Mouse (Mus musculus) MN1 (cell line): ENCODE measurements around the gene Slc2a4.
"Not testable (repeated sequence)": the region's sequence is repeated elsewhere in the genome, so short reads cannot be mapped to it uniquely, and the experiment has no call there.

Experiments used
- DNase-seq: peaks from one replicate; pipeline ENCODE4 v3.0.0-alpha.2; 2016; ENCODE audit warnings: low spot score

The Slc2a4 gene

GRCm38 (mm10) chr11:69970775-69971174, 22.8 kb upstream of the Slc2a4 start:
- DNase-seq, result no peak

GRCm38 (mm10) chr11:69970222-69970621, 22.2 kb upstream of the Slc2a4 start:
- DNase-seq, result no peak

GRCm38 (mm10) chr11:69968793-69969192, 20.8 kb upstream of the Slc2a4 start:
- no peak for DNase-seq

- no peak for DNase-seq
Measured at GRCm38 (mm10) chr11:69966860-69967517, 19.0 kb upstream of the Slc2a4 start.

- DNase-seq, result no peak
Measured at GRCm38 (mm10) chr11:69966006-69966859, 18.2 kb upstream of the Slc2a4 start.

GRCm38 (mm10) chr11:69965271-69966005, 17.4 kb upstream of the Slc2a4 start:
- no peak for DNase-seq

- no peak for DNase-seq
Measured at GRCm38 (mm10) chr11:69964650-69965270, 16.8 kb upstream of the Slc2a4 start, which contains the start of gene Cldn7. Gene Cldn7, plus strand, starts transcription at chr11:69964779.

GRCm38 (mm10) chr11:69961841-69962240, 13.9 kb upstream of the Slc2a4 start:
- no peak for DNase-seq

GRCm38 (mm10) chr11:69960616-69961015, 12.6 kb upstream of the Slc2a4 start:
- DNase-seq, result no peak

GRCm38 (mm10) chr11:69956218-69956617, 8.2 kb upstream of the Slc2a4 start:
- DNase-seq, result no peak

GRCm38 (mm10) chr11:69955618-69956017, 7.6 kb upstream of the Slc2a4 start:
- not testable (repeated sequence) for DNase-seq

GRCm38 (mm10) chr11:69953267-69953915, 5.4 kb upstream of the Slc2a4 start:
- no peak for DNase-seq

- no peak for DNase-seq
Measured at GRCm38 (mm10) chr11:69952274-69952673, 4.3 kb upstream of the Slc2a4 start.

GRCm38 (mm10) chr11:69950807-69951459, 2.9 kb upstream of the Slc2a4 start:
- DNase-seq, result no peak

- DNase-seq, result peak; percentile 90
Measured at GRCm38 (mm10) chr11:69948763-69949150, 769 bp upstream of the Slc2a4 start.

GRCm38 (mm10) chr11:69947337-69948065, 487 bp downstream of the Slc2a4 start:
- no peak for DNase-seq

GRCm38 (mm10) chr11:69945997-69946891, 1.7 kb downstream of the Slc2a4 start:
- no peak for DNase-seq

GRCm38 (mm10) chr11:69945216-69945615, 2.8 kb downstream of the Slc2a4 start:
- no peak for DNase-seq

GRCm38 (mm10) chr11:69940962-69941361, 7.0 kb downstream of the Slc2a4 start:
- DNase-seq, result no peak
